Mouse (Mus musculus): ENCODE measurements around the gene A530084C06Rik. TPM values are rescaled to one million over a fixed set of nuclear protein-coding genes. Genes with fewer than 3 reads are reported as not detected.

The A530084C06Rik gene
- total RNA-seq (2012; rRNA removed): 0.21 and 0.22 TPM in 2 replicates

DNA sequence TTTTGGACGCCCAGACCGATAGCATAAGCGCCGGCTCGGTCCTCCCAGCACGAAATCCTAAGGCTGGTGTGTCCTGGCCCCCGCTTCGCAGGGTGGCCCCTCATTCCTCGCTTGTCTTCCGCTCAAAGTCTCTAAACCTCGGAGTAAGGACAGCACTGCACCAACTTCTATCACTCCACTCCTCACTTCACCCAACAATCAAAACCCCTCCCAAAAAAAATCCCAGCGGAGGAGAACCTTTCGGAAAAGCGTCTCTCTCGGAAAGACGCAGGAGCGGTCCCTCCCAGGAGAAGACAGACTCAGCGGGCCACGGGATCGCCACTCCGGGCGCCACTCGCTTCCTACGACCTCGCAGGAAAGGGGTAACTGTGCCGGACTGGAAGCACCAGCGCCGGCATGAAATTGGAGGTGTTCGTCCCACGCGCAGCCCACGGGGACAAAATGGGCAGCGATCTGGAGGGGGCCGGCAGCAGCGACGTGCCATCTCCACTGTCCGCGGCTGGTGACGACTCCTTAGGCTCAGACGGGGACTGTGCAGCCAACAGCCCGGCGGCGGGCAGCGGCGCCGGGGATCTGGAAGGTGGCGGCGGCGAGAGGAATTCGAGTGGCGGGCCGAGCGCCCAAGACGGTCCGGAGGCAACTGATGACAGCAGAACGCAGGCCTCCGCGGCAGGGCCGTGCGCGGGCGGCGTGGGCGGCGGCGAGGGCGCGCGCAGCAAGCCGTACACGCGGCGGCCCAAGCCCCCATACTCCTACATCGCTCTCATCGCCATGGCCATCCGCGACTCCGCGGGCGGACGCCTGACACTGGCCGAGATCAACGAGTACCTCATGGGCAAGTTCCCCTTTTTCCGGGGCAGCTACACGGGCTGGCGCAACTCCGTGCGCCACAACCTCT is at the start of gene A530084C06Rik:
Gene A530084C06Rik, minus strand, starts transcription at position 813 of the 898 bp plus-strand sequence.
- DNase-seq (ENCODE audit: low read depth, low spot score): no peak

DNA sequence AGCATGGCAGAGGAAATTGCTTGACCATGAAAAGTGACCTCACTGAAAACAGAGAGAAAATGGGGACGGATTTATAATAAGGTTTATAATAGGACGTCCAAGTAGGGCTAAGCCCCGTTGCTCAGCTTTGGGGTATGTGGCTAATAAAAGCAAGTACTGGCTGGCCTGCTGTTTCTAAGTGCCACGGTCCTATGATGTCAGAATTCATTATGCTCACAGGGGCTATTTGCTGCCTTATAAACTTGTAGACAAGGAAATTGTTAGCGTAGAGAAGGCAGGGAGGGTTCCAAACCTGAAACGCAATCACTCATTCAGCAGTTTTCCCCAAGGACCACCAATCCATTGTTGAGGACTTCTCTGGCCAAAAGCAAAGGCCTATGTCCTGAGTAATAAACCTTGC is 44.8 kb upstream of the A530084C06Rik start:
- Histone ChIP-seq H3K4me3 (ENCODE audit: insufficient read depth in 1 of 2, low read depth in 1 of 2, low read length in 2 of 2, poor library complexity in 1 of 2, severe bottlenecking in 1 of 2) (no peak overlapping the region), H3K9ac (ENCODE audit: insufficient read depth, low read depth, low read length, poor library complexity, severe bottlenecking) (no peak overlapping the region), H3K4me1 (ENCODE audit: control insufficient read depth in 2 of 2, insufficient read depth in 2 of 2, low read length in 2 of 2, poor library complexity in 1 of 2) (no peaks in the 10 kb centered on the region), H3K27ac (ENCODE audit: insufficient read depth, low read depth, low read length, poor library complexity, severe bottlenecking) (no peak overlapping the region), H3K9me3 (ENCODE audit: control insufficient read depth, insufficient read depth, low read depth, low read length) (no peaks in the 10 kb centered on the region), H3K36me3 (ENCODE audit: control insufficient read depth, insufficient read depth, low read length, poor library complexity, severe bottlenecking) (no peaks in the 10 kb centered on the region)
- in situ Hi-C loops (cut with MboI; ENCODE audit: low sequenced_read_pairs in 2 of 2, unreplicated experiment in 2 of 2): loop anchor here (25.0 kb wide), 2 partner anchors 517 to 1042 kb away; no protein-coding TSS in a partner anchor
- TF ChIP-seq HCFC1 (IDR thresholded peaks at IDR 0.05; ENCODE audit: borderline replicate concordance, insufficient read depth, low read length) (no peak), ZNF384 (IDR thresholded peaks at IDR 0.05; ENCODE audit: low read depth, low read length) (no peak), MAFK (IDR thresholded peaks at IDR 0.05; ENCODE audit: insufficient read depth, low read depth, low read length) (no peak), ZC3H11A (IDR thresholded peaks at IDR 0.05; ENCODE audit: borderline replicate concordance, low read depth, low read length) (no peak), CHD2 (IDR thresholded peaks at IDR 0.05; ENCODE audit: low read depth, low read length) (no peak)
- no peak for DNase-seq (ENCODE audit: low read depth, low spot score)

More for the DNA sequence above, at the start of gene A530084C06Rik:
- peak within 1 kb of the TSS; percentile 70 to 74 for H3K4me3 ChIP-seq (ENCODE audit: insufficient read depth in 1 of 2, low read depth in 1 of 2, low read length in 2 of 2, poor library complexity in 1 of 2, severe bottlenecking in 1 of 2)
- H3K36me3 ChIP-seq (ENCODE audit: control insufficient read depth, insufficient read depth, low read length, poor library complexity, severe bottlenecking): no peaks in the 10 kb centered on the region
- H3K27ac ChIP-seq (ENCODE audit: insufficient read depth, low read depth, low read length, poor library complexity, severe bottlenecking): no peak within 1 kb of the TSS
- peaks cover 0 to 4% of the 10 kb centered on the region in 2 experiments; a peak in 1 of 4 replicates for H3K4me1 ChIP-seq (ENCODE audit: control insufficient read depth in 2 of 2, insufficient read depth in 2 of 2, low read length in 2 of 2, poor library complexity in 1 of 2)
- peak within 1 kb of the TSS; percentile 49 for H3K9ac ChIP-seq (ENCODE audit: insufficient read depth, low read depth, low read length, poor library complexity, severe bottlenecking)
- TF ChIP-seq HCFC1 (IDR thresholded peaks at IDR 0.05; ENCODE audit: borderline replicate concordance, insufficient read depth, low read length) (no peak), ZC3H11A (IDR thresholded peaks at IDR 0.05; ENCODE audit: borderline replicate concordance, low read depth, low read length) (no peak), MAFK (IDR thresholded peaks at IDR 0.05; ENCODE audit: insufficient read depth, low read depth, low read length) (no peak), CHD2 (IDR thresholded peaks at IDR 0.05; ENCODE audit: low read depth, low read length) (no peak), ZNF384 (IDR thresholded peaks at IDR 0.05; ENCODE audit: low read depth, low read length) (no peak)
- in situ Hi-C loops (cut with MboI; ENCODE audit: low sequenced_read_pairs in 2 of 2, unreplicated experiment in 2 of 2): no loop called here
- no peaks in the 10 kb centered on the region for H3K9me3 ChIP-seq (ENCODE audit: control insufficient read depth, insufficient read depth, low read depth, low read length)

DNA sequence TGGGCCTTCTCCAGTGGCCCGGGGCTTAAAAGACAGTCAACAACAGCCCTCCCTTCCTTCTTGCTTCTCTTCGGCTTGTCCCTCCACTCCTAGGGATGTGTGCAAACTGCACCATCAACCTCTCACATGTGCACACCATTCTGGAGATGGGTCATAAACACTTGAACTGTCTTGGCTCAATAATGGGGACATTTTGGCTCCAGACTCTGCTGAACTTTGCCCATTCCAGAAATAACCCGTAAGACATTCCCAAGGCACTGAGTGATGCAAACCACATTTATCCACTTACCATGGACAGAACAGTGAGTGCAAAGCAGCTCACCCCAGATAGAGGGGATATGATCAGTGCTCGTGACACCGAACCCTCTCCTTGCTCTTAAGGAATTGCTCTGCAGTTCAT is 40.4 kb upstream of the A530084C06Rik start:
- H3K9ac ChIP-seq (ENCODE audit: insufficient read depth, low read depth, low read length, poor library complexity, severe bottlenecking): no peak overlapping the region
- TF ChIP-seq ZNF384 (IDR thresholded peaks at IDR 0.05; ENCODE audit: low read depth, low read length): no peak
- TF ChIP-seq HCFC1 (IDR thresholded peaks at IDR 0.05; ENCODE audit: borderline replicate concordance, insufficient read depth, low read length): no peak
- no peak for TF ChIP-seq ZC3H11A (IDR thresholded peaks at IDR 0.05; ENCODE audit: borderline replicate concordance, low read depth, low read length)
- no peak for TF ChIP-seq MAFK (IDR thresholded peaks at IDR 0.05; ENCODE audit: insufficient read depth, low read depth, low read length)
- TF ChIP-seq CHD2 (IDR thresholded peaks at IDR 0.05; ENCODE audit: low read depth, low read length): no peak
- no peaks in the 10 kb centered on the region for H3K9me3 ChIP-seq (ENCODE audit: control insufficient read depth, insufficient read depth, low read depth, low read length)
- no peak for DNase-seq (ENCODE audit: low read depth, low spot score)
- H3K27ac ChIP-seq (ENCODE audit: insufficient read depth, low read depth, low read length, poor library complexity, severe bottlenecking): no peak overlapping the region
- in situ Hi-C loops (cut with MboI; ENCODE audit: low sequenced_read_pairs in 2 of 2, unreplicated experiment in 2 of 2): no loop called here
- no peak overlapping the region for H3K4me3 ChIP-seq (ENCODE audit: insufficient read depth in 1 of 2, low read depth in 1 of 2, low read length in 2 of 2, poor library complexity in 1 of 2, severe bottlenecking in 1 of 2)
- no peaks in the 10 kb centered on the region for H3K36me3 ChIP-seq (ENCODE audit: control insufficient read depth, insufficient read depth, low read length, poor library complexity, severe bottlenecking)
- H3K4me1 ChIP-seq (ENCODE audit: control insufficient read depth in 2 of 2, insufficient read depth in 2 of 2, low read length in 2 of 2, poor library complexity in 1 of 2): no peaks in the 10 kb centered on the region

DNA sequence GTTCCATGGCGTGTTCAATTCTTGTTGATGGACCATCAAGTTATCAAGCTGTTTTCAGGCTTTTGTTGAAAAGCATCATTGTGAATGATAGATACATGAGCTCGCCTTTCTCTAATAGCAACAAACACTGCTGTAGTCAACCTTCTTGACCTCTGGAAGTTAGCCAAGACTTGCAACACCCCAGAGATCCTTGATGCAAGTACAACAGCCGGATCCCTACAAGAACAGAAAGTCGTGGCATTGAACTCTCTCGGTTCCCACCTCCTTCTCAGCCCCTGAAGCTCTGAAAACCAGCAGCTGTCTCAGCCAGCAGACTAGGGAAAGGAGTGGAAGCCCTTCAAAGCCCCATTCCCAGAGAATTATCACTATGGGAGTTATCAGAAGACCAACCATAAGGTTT is 28.2 kb upstream of the A530084C06Rik start:
- Histone ChIP-seq H3K9me3 (ENCODE audit: control insufficient read depth, insufficient read depth, low read depth, low read length) (no peaks in the 10 kb centered on the region), H3K4me1 (ENCODE audit: control insufficient read depth in 2 of 2, insufficient read depth in 2 of 2, low read length in 2 of 2, poor library complexity in 1 of 2) (no peaks in the 10 kb centered on the region), H3K27ac (ENCODE audit: insufficient read depth, low read depth, low read length, poor library complexity, severe bottlenecking) (no peak overlapping the region), H3K36me3 (ENCODE audit: control insufficient read depth, insufficient read depth, low read length, poor library complexity, severe bottlenecking) (no peaks in the 10 kb centered on the region), H3K4me3 (ENCODE audit: insufficient read depth in 1 of 2, low read depth in 1 of 2, low read length in 2 of 2, poor library complexity in 1 of 2, severe bottlenecking in 1 of 2) (no peak overlapping the region), H3K9ac (ENCODE audit: insufficient read depth, low read depth, low read length, poor library complexity, severe bottlenecking) (no peak overlapping the region)
- no peak for TF ChIP-seq ZNF384 (IDR thresholded peaks at IDR 0.05; ENCODE audit: low read depth, low read length)
- no peak for TF ChIP-seq HCFC1 (IDR thresholded peaks at IDR 0.05; ENCODE audit: borderline replicate concordance, insufficient read depth, low read length)
- TF ChIP-seq MAFK (IDR thresholded peaks at IDR 0.05; ENCODE audit: insufficient read depth, low read depth, low read length): no peak
- no peak for TF ChIP-seq ZC3H11A (IDR thresholded peaks at IDR 0.05; ENCODE audit: borderline replicate concordance, low read depth, low read length)
- no peak for TF ChIP-seq CHD2 (IDR thresholded peaks at IDR 0.05; ENCODE audit: low read depth, low read length)
- DNase-seq (ENCODE audit: low read depth, low spot score): no peak
- in situ Hi-C loops (cut with MboI; ENCODE audit: low sequenced_read_pairs in 2 of 2, unreplicated experiment in 2 of 2): no loop called here
